Mouse (Mus musculus): Measurements from ENCODE around the gene Mbl1. TPM values are rescaled to one million over a fixed set of nuclear protein-coding genes. Genes with fewer than 3 reads are reported as not detected.

The Mbl1 gene
- polyA plus RNA-seq, 1 experiment: not detected

DNA sequence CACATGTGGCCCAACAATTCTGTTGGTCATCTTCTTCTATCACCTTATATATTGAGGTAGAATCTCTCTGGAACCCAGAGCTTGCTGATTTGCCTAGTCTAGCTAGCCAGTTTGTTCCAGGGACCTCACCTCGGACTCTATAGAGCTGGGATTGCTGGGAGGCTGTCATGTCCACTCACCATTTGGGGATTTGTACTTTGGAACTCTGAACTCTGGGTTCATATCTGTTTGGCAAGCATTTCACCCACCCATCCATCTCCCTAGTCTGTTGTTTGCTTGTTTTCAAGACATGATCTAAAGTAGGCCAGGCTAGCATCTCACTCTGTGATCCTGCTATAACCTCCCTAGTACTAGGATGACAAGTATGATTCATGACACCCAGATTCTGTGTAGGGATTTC lies 23.5 kb downstream of the Mbl1 start:
- Histone ChIP-seq H3K36me3 (ENCODE audit: control insufficient read depth, insufficient read depth, low read length) (no peaks in the 10 kb centered on the region), H3K4me1 (replicated peaks; ENCODE audit: control insufficient read depth, insufficient read depth, low read length) (no peaks in the 10 kb centered on the region), H3K4me3 (ENCODE audit: control insufficient read depth, insufficient read depth, low read length) (no peak overlapping the region), H3K27me3 (ENCODE audit: control insufficient read depth, insufficient read depth, low read length) (no peaks in the 10 kb centered on the region), H3K27ac (ENCODE audit: control insufficient read depth, insufficient read depth, low read length) (no peak overlapping the region)
- TF ChIP-seq POLR2A (IDR thresholded peaks at IDR 0.05; ENCODE audit: control insufficient read depth, extremely low read depth, insufficient read depth, low read length, poor library complexity): no peak
- TF ChIP-seq CTCF (IDR thresholded peaks at IDR 0.05; ENCODE audit: borderline replicate concordance, control insufficient read depth, extremely low read depth, insufficient read depth, low read length, poor library complexity): no peak
- DNase-seq: no peak
- 78% methylated on average over 1 of the region's 1 CpGs for WGBS

DNA sequence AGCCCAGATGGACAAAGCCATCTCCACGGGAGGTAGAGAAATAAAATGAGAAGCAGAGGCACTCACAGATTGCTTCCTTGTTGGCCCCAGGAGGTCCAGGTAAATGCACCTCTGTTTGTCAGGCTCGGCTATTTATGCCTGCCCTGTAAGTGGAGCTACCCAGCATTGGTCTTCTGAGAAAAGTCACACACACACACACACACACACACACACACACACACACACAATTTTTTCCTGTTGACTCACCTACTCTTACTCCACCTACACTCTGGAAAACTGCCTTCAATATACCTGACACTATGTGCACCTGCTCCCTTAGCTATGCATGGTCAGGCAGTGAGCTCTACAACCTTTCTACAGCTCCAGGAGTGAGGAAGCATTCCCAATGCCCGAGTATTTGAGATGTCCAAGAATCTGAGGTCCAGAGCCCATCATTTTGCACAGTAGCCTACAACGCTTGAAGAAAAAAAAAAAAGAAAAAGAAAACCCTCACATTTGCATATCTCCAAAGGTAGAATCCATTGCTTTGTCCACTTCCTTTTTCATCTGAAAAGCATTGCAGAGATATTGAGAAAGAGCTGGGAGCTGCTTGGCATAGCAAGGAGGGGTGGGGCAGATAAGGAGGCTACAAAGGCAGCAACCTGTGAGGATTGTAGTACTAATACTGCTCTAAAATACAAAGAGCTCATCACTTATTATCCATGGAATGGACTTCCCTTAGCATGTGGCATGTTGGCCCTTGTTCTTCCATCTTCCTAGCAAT lies 34.0 kb downstream of the Mbl1 start, which contains the start of gene Sftpd:
TSS of gene Sftpd (minus strand) at position 91 of the 763 bp plus-strand sequence.
- Histone ChIP-seq H3K4me3 (ENCODE audit: control insufficient read depth, insufficient read depth, low read length) (no peak within 1 kb of the TSS), H3K36me3 (ENCODE audit: control insufficient read depth, insufficient read depth, low read length) (no peaks in the 10 kb centered on the region), H3K4me1 (replicated peaks; ENCODE audit: control insufficient read depth, insufficient read depth, low read length) (no peaks in the 10 kb centered on the region), H3K27ac (ENCODE audit: control insufficient read depth, insufficient read depth, low read length) (no peak within 1 kb of the TSS), H3K27me3 (ENCODE audit: control insufficient read depth, insufficient read depth, low read length) (no peaks in the 10 kb centered on the region)
- WGBS: 77% methylated on average over 4 of the region's 4 CpGs
- DNase-seq: no peak
- TF ChIP-seq POLR2A (IDR thresholded peaks at IDR 0.05; ENCODE audit: control insufficient read depth, extremely low read depth, insufficient read depth, low read length, poor library complexity): no peak
- TF ChIP-seq CTCF (IDR thresholded peaks at IDR 0.05; ENCODE audit: borderline replicate concordance, control insufficient read depth, extremely low read depth, insufficient read depth, low read length, poor library complexity): no peak

DNA sequence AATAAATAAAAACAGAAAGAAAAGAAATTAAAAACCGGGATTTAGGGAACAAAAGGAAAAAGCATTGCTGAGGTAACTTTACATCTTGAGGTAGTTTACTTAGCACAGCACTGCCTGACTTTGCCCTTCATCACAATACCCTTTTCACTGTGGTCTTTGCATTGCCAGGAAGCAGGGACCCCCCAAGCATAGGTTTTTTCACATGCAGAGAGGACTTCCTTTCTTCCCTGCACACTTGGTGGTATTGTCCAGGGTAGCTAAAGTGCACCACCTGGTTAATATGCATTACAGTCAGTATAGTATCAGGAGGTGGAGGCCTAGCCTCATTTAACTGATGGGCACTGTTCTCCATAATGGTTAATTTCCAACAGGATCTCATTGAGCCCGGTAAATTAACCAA lies 38.2 kb downstream of the Mbl1 start:
- no peak overlapping the region for H3K4me3 ChIP-seq (ENCODE audit: control insufficient read depth, insufficient read depth, low read length)
- H3K36me3 ChIP-seq (ENCODE audit: control insufficient read depth, insufficient read depth, low read length): no peaks in the 10 kb centered on the region
- no peak overlapping the region for H3K27ac ChIP-seq (ENCODE audit: control insufficient read depth, insufficient read depth, low read length)
- H3K27me3 ChIP-seq (ENCODE audit: control insufficient read depth, insufficient read depth, low read length): no peaks in the 10 kb centered on the region
- WGBS: 95% methylated on average over 2 of the region's 2 CpGs
- no peak for DNase-seq
- H3K4me1 ChIP-seq (replicated peaks; ENCODE audit: control insufficient read depth, insufficient read depth, low read length): no peaks in the 10 kb centered on the region
- TF ChIP-seq POLR2A (IDR thresholded peaks at IDR 0.05; ENCODE audit: control insufficient read depth, extremely low read depth, insufficient read depth, low read length, poor library complexity): no peak
- TF ChIP-seq CTCF (IDR thresholded peaks at IDR 0.05; ENCODE audit: borderline replicate concordance, control insufficient read depth, extremely low read depth, insufficient read depth, low read length, poor library complexity): no peak

DNA sequence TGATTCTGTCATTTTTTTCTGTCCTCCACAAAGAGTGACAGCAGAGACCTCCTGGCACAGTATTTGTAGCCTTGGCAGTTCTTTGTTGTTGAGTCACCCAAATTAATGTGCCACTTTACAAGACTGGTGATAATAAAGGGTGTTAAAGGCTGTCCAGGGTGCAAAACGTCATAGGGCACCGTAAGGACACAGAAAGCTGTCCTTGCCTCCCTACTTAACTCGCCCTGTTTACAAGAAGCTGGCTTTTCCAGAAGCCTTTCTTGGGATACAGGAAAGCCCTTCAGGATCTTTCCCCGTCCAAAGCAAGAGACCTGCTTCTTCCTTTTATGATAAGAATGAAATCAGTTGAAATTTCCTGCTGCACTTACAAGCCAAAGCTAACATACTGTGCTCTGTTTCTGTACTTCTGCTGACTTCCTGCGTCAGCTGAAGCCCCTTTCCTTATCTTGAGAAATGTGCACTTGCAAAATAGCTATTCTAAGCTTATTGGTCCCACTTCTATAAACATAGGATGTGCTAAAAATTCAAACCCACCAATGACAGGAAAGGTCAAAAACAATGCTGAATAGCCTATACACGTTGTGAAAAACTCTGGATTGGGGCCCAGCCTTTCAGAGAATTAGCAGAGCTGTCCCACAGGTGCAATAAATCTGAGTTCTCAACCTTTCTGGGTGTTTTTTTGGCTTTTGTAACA lies 46.9 kb downstream of the Mbl1 start:
- TF ChIP-seq POLR2A (IDR thresholded peaks at IDR 0.05; ENCODE audit: control insufficient read depth, extremely low read depth, insufficient read depth, low read length, poor library complexity) (no peak), CTCF (IDR thresholded peaks at IDR 0.05; ENCODE audit: borderline replicate concordance, control insufficient read depth, extremely low read depth, insufficient read depth, low read length, poor library complexity) (no peak)
- no peak for DNase-seq
- Histone ChIP-seq H3K27me3 (ENCODE audit: control insufficient read depth, insufficient read depth, low read length) (no peaks in the 10 kb centered on the region), H3K4me3 (ENCODE audit: control insufficient read depth, insufficient read depth, low read length) (no peak overlapping the region), H3K4me1 (replicated peaks; ENCODE audit: control insufficient read depth, insufficient read depth, low read length) (no peaks in the 10 kb centered on the region), H3K36me3 (ENCODE audit: control insufficient read depth, insufficient read depth, low read length) (no peaks in the 10 kb centered on the region), H3K27ac (ENCODE audit: control insufficient read depth, insufficient read depth, low read length) (no peak overlapping the region)
- WGBS: 39% methylated on average over 6 of the region's 6 CpGs

Other genes starting within 250 kb of the Mbl1 start
- gene Tspan14, start 184.7 kb upstream of the Mbl1 start, polyA plus RNA-seq (2012; rRNA removed): 86.4 and 87.4 TPM in 2 replicates
- 7.3 and 7.8 TPM in 2 replicates for gene Fam213a, start 137.7 kb upstream of the Mbl1 start, polyA plus RNA-seq (2012; rRNA removed)
- gene Dydc2, start 82.2 kb upstream of the Mbl1 start, polyA plus RNA-seq (2012; rRNA removed): not detected in 2 replicates
- 0.09 TPM in 1 of 2 replicates, not detected in the other for gene Dydc1, start 78.5 kb upstream of the Mbl1 start, polyA plus RNA-seq (2012; rRNA removed)
- 0.57 and 2.6 TPM in 2 replicates for gene Mat1a, start 46.4 kb upstream of the Mbl1 start, polyA plus RNA-seq (2012; rRNA removed)
- gene Sftpa1, start 19.7 kb upstream of the Mbl1 start, polyA plus RNA-seq (2012; rRNA removed): 0.84 and 1.4 TPM in 2 replicates
- 0.64 and 0.71 TPM in 2 replicates for gene Sftpd, start 33.7 kb downstream of the Mbl1 start, polyA plus RNA-seq (2012; rRNA removed)
- gene Gm2832, start 127.3 kb downstream of the Mbl1 start, polyA plus RNA-seq (2012; rRNA removed): not detected in 2 replicates
- not detected in 2 replicates for gene Gm5798, start 197.2 kb downstream of the Mbl1 start, polyA plus RNA-seq (2012; rRNA removed)
- gene Gm7945, start 234.9 kb downstream of the Mbl1 start, polyA plus RNA-seq (2012; rRNA removed): not detected in 2 replicates

Measured in thymus, adult 2 months (tissue).